Mouse (Mus musculus) neural tube, embryonic 15.5 days (tissue): Measurements from ENCODE around the gene Runx3. TPM values are rescaled to one million over a fixed set of nuclear protein-coding genes. Genes with fewer than 3 reads are reported as not detected.

Experiments
- ATAC-seq: fragments of 200-750 bp; cut with Nextera tagmentation; 2 replicates; pipeline ENCODE4 v1.8.0; 2017; ENCODE audit warnings: mild to moderate bottlenecking, moderate TSS enrichment, moderate library complexity; ENCODE audit not compliant: low FRiP score
- H3K27ac ChIP-seq: fragments of 300-500 bp; sonication (generic); replicated peaks from 2 replicates; pipeline ENCODE4 v1.5.1; 2015; ENCODE audit warnings: mild to moderate bottlenecking, inconsistent platforms
- H3K27me3 ChIP-seq: fragments of 300-500 bp; sonication (generic); replicated peaks from 2 replicates; pipeline ENCODE4 v1.6.1; 2015; ENCODE audit warnings: inconsistent platforms
- H3K36me3 ChIP-seq: fragments of 300-500 bp; sonication (generic); 2 replicates; pipeline ENCODE4 v1.6.1; 2015; ENCODE audit warnings: inconsistent platforms
- H3K4me1 ChIP-seq: fragments of 300-500 bp; sonication (generic); 2 replicates; pipeline ENCODE4 v1.6.1; 2015; ENCODE audit warnings: inconsistent platforms
- H3K4me2 ChIP-seq: fragments of 300-500 bp; sonication (generic); 2 replicates; pipeline ENCODE4 v1.6.1; 2015; ENCODE audit warnings: inconsistent platforms, mild to moderate bottlenecking, moderate library complexity
- H3K4me3 ChIP-seq: fragments of 300-500 bp; sonication (generic); replicated peaks from 2 replicates; pipeline ENCODE4 v1.5.1; 2015; ENCODE audit warnings: mild to moderate bottlenecking, inconsistent platforms
- H3K9ac ChIP-seq: fragments of 300-500 bp; sonication (generic); replicated peaks from 2 replicates; pipeline ENCODE4 v1.6.1; 2015; ENCODE audit warnings: mild to moderate bottlenecking, inconsistent platforms
- H3K9me3 ChIP-seq: fragments of 300-500 bp; sonication (generic); replicated peaks from 2 replicates; pipeline ENCODE4 v1.6.1; 2016; ENCODE audit warnings: inconsistent platforms
- whole genome bisulfite sequencing: fragments of 180-500 bp; shearing (Covaris S2); methylation state at CpG from one replicate; pipeline ENCODE4 v1.1.7; 2015; ENCODE audit warnings: mixed read lengths; 5-methylcytosine and 5-hydroxymethylcytosine counted together
- polyA plus RNA-seq: library from polyadenylated mRNA; unstranded; fragments of >200 nt; fragmentation: Nextera tagmentation; extraction: Ambion mirVana; gene quantifications from 2 replicates; pipeline ENCODE4 v1.2.1, GENCODE M21; 2015

The Runx3 gene
- polyA plus RNA-seq, 1 experiment from 2014 or later, result 0.19 TPM

GRCm38 (mm10) chr4:135133711-135134110 lies 13.3 kb downstream of the Runx3 start:
- no peak overlapping the region for H3K4me2 ChIP-seq
- H3K4me1 ChIP-seq, result peaks cover 7% of the 10 kb centered on the region
- H3K36me3 ChIP-seq, result no peaks in the 10 kb centered on the region
- no peak overlapping the region for H3K27ac ChIP-seq
- no peak overlapping the region for H3K4me3 ChIP-seq
- H3K27me3 ChIP-seq, result peaks cover 28% of the 10 kb centered on the region
- ATAC-seq, result no peak
- no peak overlapping the region for H3K9ac ChIP-seq
- WGBS, result 69% methylated on average over 4 of the region's 4 CpGs
- H3K9me3 ChIP-seq, result no peaks in the 10 kb centered on the region

GRCm38 (mm10) chr4:135135331-135135730 lies 14.9 kb downstream of the Runx3 start:
- Histone ChIP-seq H3K4me1 (peaks cover 1% of the 10 kb centered on the region; the same call in 1 of the 2 replicates), H3K27ac (no peak overlapping the region), H3K9ac (no peak overlapping the region), H3K36me3 (no peaks in the 10 kb centered on the region), H3K4me3 (no peak overlapping the region), H3K4me2 (no peak overlapping the region), H3K9me3 (no peaks in the 10 kb centered on the region), H3K27me3 (peaks cover 32% of the 10 kb centered on the region)
- 53% methylated on average over 6 of the region's 6 CpGs for WGBS
- no peak for ATAC-seq

GRCm38 (mm10) chr4:135136202-135136601 lies 15.8 kb downstream of the Runx3 start:
- H3K4me1 ChIP-seq, result peaks cover 6% of the 10 kb centered on the region; the same call in 1 of the 2 replicates
- no peak for ATAC-seq
- no peaks in the 10 kb centered on the region for H3K36me3 ChIP-seq
- peaks cover 35% of the 10 kb centered on the region for H3K27me3 ChIP-seq
- 57% methylated on average over 8 of the region's 8 CpGs for WGBS
- no peaks in the 10 kb centered on the region for H3K9me3 ChIP-seq
- H3K4me3 ChIP-seq, result no peak overlapping the region
- no peak overlapping the region for H3K9ac ChIP-seq
- H3K4me2 ChIP-seq, result no peak overlapping the region
- H3K27ac ChIP-seq, result no peak overlapping the region

- Histone ChIP-seq H3K36me3 (no peaks in the 10 kb centered on the region), H3K27me3 (peaks cover 40% of the 10 kb centered on the region), H3K27ac (no peak overlapping the region), H3K4me2 (no peak overlapping the region), H3K9me3 (no peaks in the 10 kb centered on the region), H3K4me1 (peaks cover 6% of the 10 kb centered on the region; the same call in 1 of the 2 replicates), H3K4me3 (no peak overlapping the region), H3K9ac (no peak overlapping the region)
- WGBS, result 70% methylated on average over 10 of the region's 10 CpGs
- ATAC-seq, result no peak
Observed at GRCm38 (mm10) chr4:135136612-135137011, 16.2 kb downstream of the Runx3 start.

- Histone ChIP-seq H3K4me3 (no peak overlapping the region), H3K4me2 (no peak overlapping the region), H3K27ac (no peak overlapping the region), H3K9me3 (no peaks in the 10 kb centered on the region), H3K4me1 (peaks cover 6% of the 10 kb centered on the region; the same call in 1 of the 2 replicates), H3K9ac (no peak overlapping the region), H3K27me3 (peaks cover 81% of the 10 kb centered on the region), H3K36me3 (no peaks in the 10 kb centered on the region)
- no peak for ATAC-seq
- WGBS, result 1% methylated on average over 25 of the region's 25 CpGs
Observed at GRCm38 (mm10) chr4:135140647-135141515, 20.4 kb downstream of the Runx3 start.

GRCm38 (mm10) chr4:135141720-135142119 lies 21.3 kb downstream of the Runx3 start:
- Histone ChIP-seq H3K4me1 (peaks cover 10% of the 10 kb centered on the region), H3K27me3 (peaks cover 89% of the 10 kb centered on the region), H3K27ac (no peak overlapping the region), H3K9me3 (no peaks in the 10 kb centered on the region), H3K4me2 (no peak overlapping the region), H3K4me3 (no peak overlapping the region), H3K9ac (no peak overlapping the region), H3K36me3 (no peaks in the 10 kb centered on the region)
- ATAC-seq, result no peak
- WGBS, result 7% methylated on average over 13 of the region's 13 CpGs

GRCm38 (mm10) chr4:135146734-135147133 lies 26.3 kb downstream of the Runx3 start:
- Histone ChIP-seq H3K4me1 (peaks cover 14% of the 10 kb centered on the region), H3K27ac (no peak overlapping the region), H3K36me3 (no peaks in the 10 kb centered on the region), H3K4me3 (no peak overlapping the region), H3K4me2 (no peak overlapping the region), H3K9me3 (no peaks in the 10 kb centered on the region), H3K9ac (no peak overlapping the region), H3K27me3 (peaks cover 98% of the 10 kb centered on the region)
- no peak for ATAC-seq
- 3% methylated on average over 15 of the region's 15 CpGs for WGBS

GRCm38 (mm10) chr4:135148660-135149059 lies 28.2 kb downstream of the Runx3 start:
- no peak for ATAC-seq
- Histone ChIP-seq H3K27me3 (peaks cover 94% of the 10 kb centered on the region), H3K4me2 (no peak overlapping the region), H3K4me3 (no peak overlapping the region), H3K36me3 (no peaks in the 10 kb centered on the region), H3K27ac (no peak overlapping the region), H3K4me1 (peaks cover 26% of the 10 kb centered on the region), H3K9ac (no peak overlapping the region), H3K9me3 (no peaks in the 10 kb centered on the region)
- whole genome bisulfite sequencing, result 3% methylated on average over 7 of the region's 7 CpGs

- no peak overlapping the region for H3K4me3 ChIP-seq
- WGBS, result 2% methylated on average over 32 of the region's 32 CpGs
- no peak for ATAC-seq
- H3K9me3 ChIP-seq, result no peaks in the 10 kb centered on the region
- no peak overlapping the region for H3K27ac ChIP-seq
- no peaks in the 10 kb centered on the region for H3K36me3 ChIP-seq
- H3K9ac ChIP-seq, result no peak overlapping the region
- no peak overlapping the region for H3K4me2 ChIP-seq
- H3K4me1 ChIP-seq, result peaks cover 26% of the 10 kb centered on the region
- H3K27me3 ChIP-seq, result peaks cover 90% of the 10 kb centered on the region
Observed at GRCm38 (mm10) chr4:135150031-135150801, 29.8 kb downstream of the Runx3 start.

- no peak overlapping the region for H3K4me2 ChIP-seq
- peaks cover 90% of the 10 kb centered on the region for H3K27me3 ChIP-seq
- H3K9me3 ChIP-seq, result no peaks in the 10 kb centered on the region
- H3K9ac ChIP-seq, result no peak overlapping the region
- 7% methylated on average over 34 of the region's 34 CpGs for WGBS
- ATAC-seq, result no peak
- no peak overlapping the region for H3K27ac ChIP-seq
- H3K36me3 ChIP-seq, result no peaks in the 10 kb centered on the region
- peaks cover 25% of the 10 kb centered on the region for H3K4me1 ChIP-seq
- H3K4me3 ChIP-seq, result no peak overlapping the region; the same call in 1 of the 2 replicates
Observed at GRCm38 (mm10) chr4:135151111-135151987, 30.9 kb downstream of the Runx3 start.

- ATAC-seq, result no peak
- under 1% methylated on average over 63 of the region's 63 CpGs for WGBS
- Histone ChIP-seq H3K27me3 (peaks cover 90% of the 10 kb centered on the region), H3K4me3 (peak overlapping the region; percentile 19), H3K4me1 (peaks cover 18% of the 10 kb centered on the region), H3K4me2 (peak overlapping the region; percentile 45), H3K9me3 (no peaks in the 10 kb centered on the region), H3K27ac (no peak overlapping the region), H3K36me3 (no peaks in the 10 kb centered on the region), H3K9ac (no peak overlapping the region)
Observed at GRCm38 (mm10) chr4:135151988-135152594, 31.6 kb downstream of the Runx3 start.
